Mouse (Mus musculus) thymus, postnatal 36 days (tissue): ENCODE data around the gene Ddx19a.
"Not testable (repeated sequence)": the region's sequence is repeated elsewhere in the genome, so short reads cannot be mapped to it uniquely, and the experiment has no call there.

Experiments
- DNase-seq, 2 experiments: peaks; one replicate each; pipeline ENCODE4 v3.0.0; 2022; ENCODE audit warnings: mixed read lengths in 2 of 2

Gene Ddx19a

GRCm38 (mm10) chr8:110932444-110932843 is 65.2 kb downstream of the Ddx19a start:
- DNase-seq, result no peak

- no peak for DNase-seq
These were observed 66.2 kb downstream of the Ddx19a start for GRCm38 (mm10) chr8:110931176-110931939.

GRCm38 (mm10) chr8:110929672-110930071 is 67.9 kb downstream of the Ddx19a start:
- not testable (repeated sequence) for DNase-seq

GRCm38 (mm10) chr8:110929066-110929465 is 68.5 kb downstream of the Ddx19a start:
- no peak for DNase-seq

GRCm38 (mm10) chr8:110928435-110928834 is 69.2 kb downstream of the Ddx19a start:
- no peak for DNase-seq

GRCm38 (mm10) chr8:110926690-110927089 is 70.9 kb downstream of the Ddx19a start:
- no peak for DNase-seq

- DNase-seq, result no peak
These were observed 71.9 kb downstream of the Ddx19a start for GRCm38 (mm10) chr8:110925691-110926140.
